Mouse (Mus musculus) intestine, postnatal 0 days (tissue): ENCODE data around the gene Gm2a. TPM values are rescaled to one million over a fixed set of nuclear protein-coding genes. Genes with fewer than 3 reads are reported as not detected.

Source experiments
- ATAC-seq: fragments of 200-750 bp; cut with Nextera tagmentation; 2 replicates; pipeline ENCODE4 v1.8.0; 2017; ENCODE audit warnings: mild to moderate bottlenecking, moderate TSS enrichment, moderate library complexity
- H3K27ac ChIP-seq: fragments of 300-500 bp; sonication (generic); 2 replicates; pipeline ENCODE4 v1.5.1; 2014; ENCODE audit warnings: mild to moderate bottlenecking, low read depth, low read length, moderate library complexity
- H3K27me3 ChIP-seq: fragments of 300-500 bp; sonication (generic); replicated peaks from 2 replicates; pipeline ENCODE4 v1.6.1; 2014; ENCODE audit warnings: low read length, mixed read lengths; ENCODE audit not compliant: control insufficient read depth, insufficient read depth
- H3K36me3 ChIP-seq: fragments of 300-500 bp; sonication (generic); 2 replicates; pipeline ENCODE4 v1.6.1; 2014; ENCODE audit warnings: mild to moderate bottlenecking, moderate library complexity; ENCODE audit not compliant: control insufficient read depth, insufficient read depth
- H3K4me1 ChIP-seq: fragments of 300-500 bp; sonication (generic); replicated peaks from 2 replicates; pipeline ENCODE4 v1.6.1; 2014; ENCODE audit warnings: antibody characterized with exemption, low read length, mixed read lengths; ENCODE audit not compliant: control insufficient read depth, insufficient read depth
- H3K4me2 ChIP-seq: fragments of 300-500 bp; sonication (generic); replicated peaks from 2 replicates; pipeline ENCODE4 v1.6.1; 2014; ENCODE audit warnings: low read depth, mild to moderate bottlenecking, moderate library complexity
- H3K4me3 ChIP-seq: fragments of 300-500 bp; sonication (generic); 2 replicates; pipeline ENCODE4 v1.5.1; 2014; ENCODE audit warnings: low read depth, low read length
- H3K9ac ChIP-seq: fragments of 300-500 bp; sonication (generic); 2 replicates; pipeline ENCODE4 v1.6.1; 2014; ENCODE audit warnings: mild to moderate bottlenecking, low read depth, low read length
- H3K9me3 ChIP-seq: fragments of 300-500 bp; sonication (generic); 2 replicates; pipeline ENCODE4 v1.6.1; 2016; ENCODE audit warnings: mixed run types; ENCODE audit not compliant: control insufficient read depth
- CTCF ChIP-seq: sonication (generic); IDR thresholded peaks from 2 replicates; pipeline ENCODE4 v1.5.1; 2016; ENCODE audit warnings: low read depth, mild to moderate bottlenecking, control low read depth, antibody characterized with exemption, moderate library complexity
- WGBS: fragments of 180-500 bp; shearing (Covaris S2); extraction: QIAGEN DNeasy Blood & Tissue Kit; methylation state at CpG from one replicate; pipeline ENCODE4 v1.1.7; 2014; 5-methylcytosine and 5-hydroxymethylcytosine counted together
- polyA plus RNA-seq: library from polyadenylated mRNA; unstranded; fragments of >200 nt; fragmentation: Nextera tagmentation; extraction: Ambion mirVana; gene quantifications from 2 replicates; pipeline ENCODE4 v1.2.1, GENCODE M21; 2015

Gm2a gene
- polyA plus RNA-seq, 1 experiment from 2014 or later, result 15.4 TPM

GRCm38 (mm10) chr11:55154398-55155069 is 56.6 kb downstream of the Gm2a start:
- Histone ChIP-seq H3K27me3 (no peaks in the 10 kb centered on the region), H3K9ac (no peak overlapping the region), H3K4me3 (no peak overlapping the region), H3K9me3 (no peaks in the 10 kb centered on the region), H3K4me2 (no peak overlapping the region), H3K4me1 (no peaks in the 10 kb centered on the region), H3K36me3 (no peaks in the 10 kb centered on the region), H3K27ac (no peak overlapping the region; the same call in 1 of the 2 replicates)
- TF ChIP-seq CTCF, result no peak
- WGBS, result 43% methylated on average over 3 of the region's 3 CpGs
- no peak for ATAC-seq

GRCm38 (mm10) chr11:55155070-55155421 is 57.1 kb downstream of the Gm2a start:
- Histone ChIP-seq H3K27me3 (no peaks in the 10 kb centered on the region), H3K36me3 (no peaks in the 10 kb centered on the region), H3K27ac (no peak overlapping the region), H3K4me3 (no peak overlapping the region), H3K4me2 (no peak overlapping the region), H3K9ac (no peak overlapping the region), H3K9me3 (no peaks in the 10 kb centered on the region), H3K4me1 (no peaks in the 10 kb centered on the region)
- 71% methylated on average over 6 of the region's 6 CpGs for WGBS
- no peak for ATAC-seq
- no peak for TF ChIP-seq CTCF

- Histone ChIP-seq H3K4me3 (no peak overlapping the region), H3K27ac (no peak overlapping the region), H3K4me1 (no peaks in the 10 kb centered on the region), H3K27me3 (no peaks in the 10 kb centered on the region), H3K4me2 (no peak overlapping the region), H3K9me3 (no peaks in the 10 kb centered on the region), H3K9ac (no peak overlapping the region), H3K36me3 (no peaks in the 10 kb centered on the region)
- peak; percentile 94 for TF ChIP-seq CTCF
- no peak for ATAC-seq
- WGBS, result 52% methylated on average over 13 of the region's 13 CpGs
Observed at GRCm38 (mm10) chr11:55158785-55159359, 61.0 kb downstream of the Gm2a start.

Other genes starting within 250 kb of the Gm2a start
- gene Lyrm7, start 237.2 kb upstream of the Gm2a start, polyA plus RNA-seq, result 2.7 and 5.8 TPM in 2 replicates
- gene Hint1, start 231.7 kb upstream of the Gm2a start, polyA plus RNA-seq, result 1,016 and 1,041 TPM in 2 replicates
- gene Gpx3, start 195.7 kb upstream of the Gm2a start, polyA plus RNA-seq, result 6,664 and 6,785 TPM in 2 replicates
- gene Tnip1, start 135.2 kb upstream of the Gm2a start, polyA plus RNA-seq, result 29.9 and 30.3 TPM in 2 replicates
- gene Anxa6, start 64.7 kb upstream of the Gm2a start, polyA plus RNA-seq, result 86.9 and 89.2 TPM in 2 replicates
- 3.5 and 4.2 TPM in 2 replicates for gene Ccdc69, start 20.0 kb upstream of the Gm2a start, polyA plus RNA-seq
- not detected in 2 replicates for gene Slc36a3, start 53.6 kb downstream of the Gm2a start, polyA plus RNA-seq
- gene Slc36a2, start 87.0 kb downstream of the Gm2a start, polyA plus RNA-seq, result not detected in 2 replicates
- 4.3 and 5.4 TPM in 2 replicates for gene Slc36a1, start 106.2 kb downstream of the Gm2a start, polyA plus RNA-seq
- gene Fat2, start 238.4 kb downstream of the Gm2a start, polyA plus RNA-seq, result not detected in 2 replicates